2 mouse cellular contexts compared by ENCODE assay signal in the genomic region with DNA sequence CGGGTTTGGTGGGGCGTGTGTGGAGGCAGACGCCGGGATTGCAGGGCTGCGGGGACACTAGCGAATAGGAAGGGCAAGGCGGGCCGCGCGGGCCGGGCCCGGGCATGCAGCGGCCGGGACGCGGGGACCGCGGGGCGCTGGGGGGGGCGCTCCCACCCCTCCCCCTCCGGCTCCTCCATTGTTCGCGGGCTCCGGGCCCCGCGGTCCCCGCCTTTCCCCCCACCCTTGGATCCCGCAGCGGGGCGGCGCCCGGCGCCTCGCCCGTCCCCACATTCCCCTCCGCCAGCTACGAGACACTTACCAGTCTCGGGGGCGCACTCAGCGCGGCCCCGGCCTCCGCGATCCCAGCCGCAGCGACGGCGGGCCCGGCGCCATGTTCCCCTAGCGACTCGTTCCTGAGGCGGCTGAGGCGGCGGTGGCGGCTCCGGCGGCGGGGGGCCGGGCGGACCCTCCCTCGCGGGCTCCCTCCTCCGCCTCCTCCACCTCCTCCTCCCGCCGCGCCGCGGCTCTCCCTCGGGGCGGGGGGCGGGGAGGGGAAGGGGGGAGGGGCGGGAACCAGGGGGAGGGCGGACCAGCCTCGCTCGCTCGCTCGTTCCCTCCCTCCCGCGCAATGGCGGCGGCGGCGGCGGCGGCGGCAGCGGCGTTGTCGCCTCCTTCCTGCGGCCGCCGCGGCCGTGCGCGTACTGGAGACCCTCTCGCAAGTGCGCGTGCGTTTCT.
A peak's percentile ranks its signal among the peaks of the same experiment; 100 is the strongest.
TF ChIP-seq lines count a peak whose summit lies in the region.

No protein-coding gene starts in this region.

TF ChIP-seq in C2C12, 6 proteins besides CTCF, POLR2A, EP300 and RAD21 (continued from another document):
- TF ChIP-seq USF1 (IDR thresholded peaks at IDR 0.05; ENCODE audit: low read depth) (no peak), MYOG (IDR thresholded peaks at IDR 0.05; ENCODE audit: control insufficient read depth, extremely low read depth, insufficient read length) (no peak)
TF ChIP-seq in C2C12: peak in this region for 0.

TF ChIP-seq in MEL, 35 proteins besides CTCF, POLR2A, EP300 and RAD21 (continued from another document):
- TF ChIP-seq MAFK (IDR thresholded peaks at IDR 0.05; ENCODE audit: borderline replicate concordance, low read depth, low read length) (no peak), USF1 (IDR thresholded peaks at IDR 0.05; ENCODE audit: low read depth, low read length) (no peak), MAZ (IDR thresholded peaks at IDR 0.05; ENCODE audit: low read depth, low read length) (peak; percentile 70; the same call in 1 of the 2 replicates), POLR2AphosphoS5 (IDR thresholded peaks at IDR 0.05; ENCODE audit: borderline replicate concordance, low read depth, low read length) (no peak), ELF1 (IDR thresholded peaks at IDR 0.05; ENCODE audit: low read depth, low read length) (no peak), JUND (IDR thresholded peaks at IDR 0.05; ENCODE audit: low read depth, low read length) (no peak), ETS1 (IDR thresholded peaks at IDR 0.05; ENCODE audit: low read depth, low read length) (no peak), UBTF (IDR thresholded peaks at IDR 0.05; ENCODE audit: borderline replicate concordance, insufficient read depth, low read depth, low read length) (no peak), ZNF384 (IDR thresholded peaks at IDR 0.05; ENCODE audit: low read depth, low read length) (no peak)
